Mouse (Mus musculus): ENCODE results near the gene Prkcg. TPM values are rescaled to one million over a fixed set of nuclear protein-coding genes. Genes with fewer than 3 reads are reported as not detected.

Prkcg gene
- polyA plus RNA-seq, 1 experiment from 2014 or later: 1.5 TPM

GRCm38 (mm10) chr7:3349775-3350174, 60.8 kb downstream of the Prkcg start:
- H3K9ac ChIP-seq (replicated peaks): no peak overlapping the region
- no peaks in the 10 kb centered on the region for H3K4me1 ChIP-seq
- no peak overlapping the region for H3K27ac ChIP-seq (replicated peaks)
- H3K4me3 ChIP-seq: no peak overlapping the region
- H3K9me3 ChIP-seq: no peaks in the 10 kb centered on the region
- H3K27me3 ChIP-seq: no peaks in the 10 kb centered on the region
- peaks cover 51% of the 10 kb centered on the region for H3K36me3 ChIP-seq
- ATAC-seq (replicated peaks): no peak
- H3K4me2 ChIP-seq (replicated peaks): no peak overlapping the region
- WGBS: 94% methylated on average over 9 of the region's 9 CpGs

- ATAC-seq (replicated peaks): no peak
- peaks cover 46% of the 10 kb centered on the region for H3K36me3 ChIP-seq
- no peaks in the 10 kb centered on the region for H3K9me3 ChIP-seq
- WGBS: 92% methylated on average over 1 of the region's 1 CpGs
- H3K4me2 ChIP-seq (replicated peaks): no peak overlapping the region
- no peak overlapping the region for H3K9ac ChIP-seq (replicated peaks)
- no peaks in the 10 kb centered on the region for H3K4me1 ChIP-seq
- H3K27me3 ChIP-seq: no peaks in the 10 kb centered on the region
- no peak overlapping the region for H3K4me3 ChIP-seq
- H3K27ac ChIP-seq (replicated peaks): no peak overlapping the region
These were observed 62.6 kb downstream of the Prkcg start for GRCm38 (mm10) chr7:3351536-3351935.

- peaks cover 41% of the 10 kb centered on the region for H3K36me3 ChIP-seq
These were observed 65.9 kb downstream of the Prkcg start for GRCm38 (mm10) chr7:3354850-3355249.

GRCm38 (mm10) chr7:3360678-3361077, 71.7 kb downstream of the Prkcg start:
- no peak for ATAC-seq (replicated peaks)
- peaks cover 40% of the 10 kb centered on the region for H3K36me3 ChIP-seq
- H3K4me1 ChIP-seq: no peaks in the 10 kb centered on the region
- no peak overlapping the region for H3K27ac ChIP-seq (replicated peaks)
- no peaks in the 10 kb centered on the region for H3K9me3 ChIP-seq
- WGBS: 90% methylated on average over 1 of the region's 1 CpGs
- H3K9ac ChIP-seq (replicated peaks): no peak overlapping the region
- no peaks in the 10 kb centered on the region for H3K27me3 ChIP-seq
- H3K4me3 ChIP-seq: no peak overlapping the region
- no peak overlapping the region for H3K4me2 ChIP-seq (replicated peaks)

More at GRCm38 (mm10) chr7:3354850-3355249, 65.9 kb downstream of the Prkcg start:
- Histone ChIP-seq H3K27me3 (no peaks in the 10 kb centered on the region), H3K9ac (replicated peaks) (no peak overlapping the region), H3K27ac (replicated peaks) (no peak overlapping the region), H3K4me1 (no peaks in the 10 kb centered on the region), H3K4me3 (no peak overlapping the region), H3K4me2 (replicated peaks) (no peak overlapping the region), H3K9me3 (no peaks in the 10 kb centered on the region)
- WGBS: 87% methylated on average over 6 of the region's 6 CpGs
- ATAC-seq (replicated peaks): no peak

GRCm38 (mm10) chr7:3365547-3366279, 76.7 kb downstream of the Prkcg start:
- 56% methylated on average over 11 of the region's 11 CpGs for WGBS
- no peak overlapping the region for H3K27ac ChIP-seq (replicated peaks)

GRCm38 (mm10) chr7:3366705-3367516, 77.9 kb downstream of the Prkcg start:
- peaks cover 14% of the 10 kb centered on the region; the same call in 1 of the 2 replicates for H3K36me3 ChIP-seq
- WGBS: 23% methylated on average over 42 of the region's 42 CpGs
- no peak overlapping the region for H3K9ac ChIP-seq (replicated peaks)
- ATAC-seq (replicated peaks): no peak
- no peaks in the 10 kb centered on the region for H3K27me3 ChIP-seq
- H3K4me1 ChIP-seq: peaks cover 4% of the 10 kb centered on the region
- H3K4me2 ChIP-seq (replicated peaks): peak overlapping the region; percentile 22; the same call in 1 of the 2 replicates
- H3K4me3 ChIP-seq: no peak overlapping the region
- H3K9me3 ChIP-seq: no peaks in the 10 kb centered on the region
- H3K27ac ChIP-seq (replicated peaks): no peak overlapping the region

More at GRCm38 (mm10) chr7:3365547-3366279, 76.7 kb downstream of the Prkcg start:
- Histone ChIP-seq H3K4me3 (no peak overlapping the region), H3K9ac (replicated peaks) (no peak overlapping the region), H3K36me3 (peaks cover 19% of the 10 kb centered on the region), H3K27me3 (no peaks in the 10 kb centered on the region), H3K4me1 (peaks cover 4% of the 10 kb centered on the region), H3K4me2 (replicated peaks) (no peak overlapping the region), H3K9me3 (no peaks in the 10 kb centered on the region)
- ATAC-seq (replicated peaks): 0 out of 2 replicates have a peak, but pooled peaks have one; percentile 17

- no peaks in the 10 kb centered on the region for H3K27me3 ChIP-seq
- H3K4me2 ChIP-seq (replicated peaks): peak overlapping the region; percentile 22
- peaks cover 10% of the 10 kb centered on the region; the same call in 1 of the 2 replicates for H3K36me3 ChIP-seq
- WGBS: 11% methylated on average over 11 of the region's 11 CpGs
- H3K4me3 ChIP-seq: no peak overlapping the region
- H3K27ac ChIP-seq (replicated peaks): no peak overlapping the region
- ATAC-seq (replicated peaks): peak; percentile 25; the same call in 1 of the 2 replicates
- no peaks in the 10 kb centered on the region for H3K9me3 ChIP-seq
- H3K9ac ChIP-seq (replicated peaks): no peak overlapping the region; the same call in 1 of the 2 replicates
- H3K4me1 ChIP-seq: peaks cover 4% of the 10 kb centered on the region
These were observed 78.6 kb downstream of the Prkcg start for GRCm38 (mm10) chr7:3367569-3367968.

- Histone ChIP-seq H3K4me2 (replicated peaks) (no peak overlapping the region), H3K4me3 (no peak overlapping the region), H3K9ac (replicated peaks) (no peak overlapping the region), H3K27me3 (no peaks in the 10 kb centered on the region), H3K9me3 (no peaks in the 10 kb centered on the region), H3K27ac (replicated peaks) (no peak overlapping the region), H3K4me1 (peaks cover 4% of the 10 kb centered on the region), H3K36me3 (peaks cover 10% of the 10 kb centered on the region; the same call in 1 of the 2 replicates)
- ATAC-seq (replicated peaks): peak; percentile 37
- 24% methylated on average over 12 of the region's 12 CpGs for WGBS
These were observed 79.3 kb downstream of the Prkcg start for GRCm38 (mm10) chr7:3368311-3368710.

- no peak for ATAC-seq (replicated peaks)
- Histone ChIP-seq H3K4me1 (peaks cover 4% of the 10 kb centered on the region), H3K36me3 (peaks cover 10% of the 10 kb centered on the region; the same call in 1 of the 2 replicates), H3K4me2 (replicated peaks) (no peak overlapping the region), H3K4me3 (no peak overlapping the region), H3K9ac (replicated peaks) (no peak overlapping the region), H3K9me3 (no peaks in the 10 kb centered on the region), H3K27me3 (no peaks in the 10 kb centered on the region), H3K27ac (replicated peaks) (no peak overlapping the region)
- WGBS: 64% methylated on average over 6 of the region's 6 CpGs
These were observed 80.2 kb downstream of the Prkcg start for GRCm38 (mm10) chr7:3369189-3369588.

- no peaks in the 10 kb centered on the region for H3K9me3 ChIP-seq
- 56% methylated on average over 4 of the region's 4 CpGs for WGBS
These were observed 81.4 kb downstream of the Prkcg start for GRCm38 (mm10) chr7:3370407-3370806.

GRCm38 (mm10) chr7:3372376-3372775, 83.4 kb downstream of the Prkcg start:
- H3K4me3 ChIP-seq: no peak overlapping the region
- no peak for ATAC-seq (replicated peaks)
- no peak overlapping the region for H3K27ac ChIP-seq (replicated peaks)
- no peak overlapping the region for H3K4me2 ChIP-seq (replicated peaks)
- no peak overlapping the region for H3K9ac ChIP-seq (replicated peaks)
- H3K9me3 ChIP-seq: no peaks in the 10 kb centered on the region
- no peaks in the 10 kb centered on the region for H3K36me3 ChIP-seq
- peaks cover 4% of the 10 kb centered on the region for H3K4me1 ChIP-seq
- 83% methylated on average over 2 of the region's 2 CpGs for WGBS
- no peaks in the 10 kb centered on the region for H3K27me3 ChIP-seq

More at GRCm38 (mm10) chr7:3370407-3370806, 81.4 kb downstream of the Prkcg start:
- ATAC-seq (replicated peaks): no peak
- Histone ChIP-seq H3K9ac (replicated peaks) (no peak overlapping the region), H3K4me1 (peaks cover 4% of the 10 kb centered on the region), H3K4me3 (no peak overlapping the region), H3K27me3 (no peaks in the 10 kb centered on the region), H3K27ac (replicated peaks) (no peak overlapping the region), H3K36me3 (peaks cover 3% of the 10 kb centered on the region; the same call in 1 of the 2 replicates), H3K4me2 (replicated peaks) (no peak overlapping the region)

GRCm38 (mm10) chr7:3373754-3374153, 84.8 kb downstream of the Prkcg start:
- H3K4me1 ChIP-seq: no peaks in the 10 kb centered on the region
- WGBS: 68% methylated on average over 8 of the region's 8 CpGs
- H3K9me3 ChIP-seq: no peaks in the 10 kb centered on the region
- no peak overlapping the region for H3K4me2 ChIP-seq (replicated peaks)
- no peaks in the 10 kb centered on the region for H3K27me3 ChIP-seq
- no peak overlapping the region for H3K27ac ChIP-seq (replicated peaks)
- no peaks in the 10 kb centered on the region for H3K36me3 ChIP-seq
- no peak overlapping the region for H3K9ac ChIP-seq (replicated peaks)
- H3K4me3 ChIP-seq: no peak overlapping the region
- ATAC-seq (replicated peaks): no peak
